Mouse (Mus musculus) embryonic facial prominence, embryonic 12.5 days (tissue): ENCODE data around the gene Opn3. TPM values are rescaled to one million over a fixed set of nuclear protein-coding genes. Genes with fewer than 3 reads are reported as not detected.

Experiments used
- ATAC-seq: fragments of 200-750 bp; cut with Nextera tagmentation; 2 replicates; pipeline ENCODE4 v1.8.0; 2017; ENCODE audit not compliant: insufficient number of reproducible peaks, insufficient read depth, low FRiP score, low TSS enrichment
- H3K27ac ChIP-seq: fragments of 300-500 bp; sonication (generic); 2 replicates; pipeline ENCODE4 v1.5.1; 2016; ENCODE audit warnings: mild to moderate bottlenecking
- H3K27me3 ChIP-seq: fragments of 300-500 bp; sonication (generic); 2 replicates; pipeline ENCODE4 v1.6.1; 2016; ENCODE audit warnings: mild to moderate bottlenecking, moderate library complexity
- H3K36me3 ChIP-seq: fragments of 300-500 bp; sonication (generic); 2 replicates; pipeline ENCODE4 v1.6.1; 2016; ENCODE audit warnings: mild to moderate bottlenecking
- H3K4me1 ChIP-seq: fragments of 300-500 bp; sonication (generic); 2 replicates; pipeline ENCODE4 v1.6.1; 2016
- H3K4me2 ChIP-seq: fragments of 300-500 bp; sonication (generic); replicated peaks from 2 replicates; pipeline ENCODE4 v1.6.1; 2016; ENCODE audit warnings: mild to moderate bottlenecking, moderate library complexity
- H3K4me3 ChIP-seq: fragments of 300-500 bp; sonication (generic); 2 replicates; pipeline ENCODE4 v1.5.1; 2016; ENCODE audit warnings: mild to moderate bottlenecking
- H3K9ac ChIP-seq: fragments of 300-500 bp; sonication (generic); 2 replicates; pipeline ENCODE4 v1.6.1; 2016; ENCODE audit warnings: mild to moderate bottlenecking, moderate library complexity
- H3K9me3 ChIP-seq: fragments of 300-500 bp; sonication (generic); 2 replicates; pipeline ENCODE4 v1.6.1; 2016; ENCODE audit warnings: mild to moderate bottlenecking, moderate library complexity
- WGBS: fragments of 180-500 bp; shearing (Covaris S2); methylation state at CpG from one replicate; pipeline ENCODE4 v1.1.7; 2016; 5-methylcytosine and 5-hydroxymethylcytosine counted together
- polyA plus RNA-seq: library from polyadenylated mRNA; unstranded; fragments of >200 nt; fragmentation: Nextera tagmentation; extraction: Ambion mirVana; gene quantifications from 2 replicates; pipeline ENCODE4 v1.2.1, GENCODE M21; 2016

Gene Opn3
- polyA plus RNA-seq, 1 experiment from 2014 or later, result 9.4 TPM

DNA sequence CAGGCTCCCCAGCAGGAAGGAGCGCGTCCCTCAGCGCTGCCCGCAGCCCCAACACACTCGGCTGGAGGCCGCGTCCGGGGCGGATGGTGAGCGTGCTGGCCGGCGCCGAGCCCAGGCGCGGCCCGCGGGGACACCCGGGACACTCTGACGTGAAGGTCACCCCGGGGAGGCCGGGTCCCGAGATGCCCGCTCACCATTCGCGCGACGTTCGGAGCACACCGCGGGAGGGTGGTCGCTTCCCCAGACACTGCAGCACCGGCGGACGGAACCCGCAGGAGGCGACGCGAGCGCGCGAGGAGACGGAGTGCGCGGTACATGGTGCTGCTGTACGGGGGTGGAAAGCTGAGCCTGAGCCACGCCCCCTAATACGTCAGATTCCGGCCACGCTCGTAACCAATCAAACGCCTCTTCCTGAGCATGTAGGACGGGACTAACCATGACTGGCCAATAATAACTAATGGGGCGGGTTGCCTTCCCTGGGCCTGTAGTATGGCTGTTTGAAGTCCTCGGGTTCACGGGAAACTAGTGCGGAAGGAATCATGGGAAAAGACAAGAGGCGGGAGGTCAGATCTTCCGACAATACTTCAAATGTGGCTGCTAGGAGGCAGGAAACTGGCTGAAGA, 67.2 kb downstream of the Opn3 start, which contains the start of gene Fh1:
TSS of gene Fh1 (minus strand) at position 379 of the 623 bp plus-strand sequence.
- Histone ChIP-seq H3K27ac (peak within 1 kb of the TSS; percentile 89), H3K9me3 (no peaks in the 10 kb centered on the region), H3K4me1 (peaks cover 7% of the 10 kb centered on the region), H3K4me3 (peak within 1 kb of the TSS; percentile 93), H3K4me2 (peak within 1 kb of the TSS; percentile 80), H3K36me3 (no peaks in the 10 kb centered on the region), H3K27me3 (no peaks in the 10 kb centered on the region), H3K9ac (peak within 1 kb of the TSS; percentile 96)
- WGBS, result 1% methylated on average over 58 of the region's 58 CpGs
- ATAC-seq, result peak; percentile 100

DNA sequence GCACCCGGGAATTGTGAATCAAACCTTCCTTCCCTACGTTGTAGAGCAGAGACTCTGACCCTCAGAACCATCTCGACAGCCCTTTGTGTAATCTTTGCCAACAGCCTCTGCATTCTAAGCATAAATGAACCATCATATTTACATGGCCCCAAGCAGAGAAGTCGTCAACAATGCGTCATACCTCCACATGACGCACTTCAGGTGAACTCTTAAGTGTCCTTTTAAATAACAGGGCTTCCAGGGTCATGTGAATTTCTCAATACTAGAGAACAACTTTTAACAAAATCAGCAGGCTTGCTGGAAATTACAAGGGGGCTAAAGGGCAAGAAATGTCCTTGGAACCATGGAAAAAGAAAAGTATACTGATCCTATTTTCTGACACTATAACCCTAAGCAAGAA, 68.9 kb downstream of the Opn3 start:
- H3K9me3 ChIP-seq, result no peaks in the 10 kb centered on the region
- H3K27ac ChIP-seq, result no peak overlapping the region
- no peak overlapping the region for H3K9ac ChIP-seq
- 86% methylated on average over 6 of the region's 6 CpGs for WGBS
- peaks cover 7% of the 10 kb centered on the region for H3K4me1 ChIP-seq
- peaks cover under 1% of the 10 kb centered on the region; the same call in 1 of the 2 replicates for H3K36me3 ChIP-seq
- H3K4me2 ChIP-seq, result no peak overlapping the region
- ATAC-seq, result no peak
- H3K4me3 ChIP-seq, result no peak overlapping the region
- H3K27me3 ChIP-seq, result no peaks in the 10 kb centered on the region

DNA sequence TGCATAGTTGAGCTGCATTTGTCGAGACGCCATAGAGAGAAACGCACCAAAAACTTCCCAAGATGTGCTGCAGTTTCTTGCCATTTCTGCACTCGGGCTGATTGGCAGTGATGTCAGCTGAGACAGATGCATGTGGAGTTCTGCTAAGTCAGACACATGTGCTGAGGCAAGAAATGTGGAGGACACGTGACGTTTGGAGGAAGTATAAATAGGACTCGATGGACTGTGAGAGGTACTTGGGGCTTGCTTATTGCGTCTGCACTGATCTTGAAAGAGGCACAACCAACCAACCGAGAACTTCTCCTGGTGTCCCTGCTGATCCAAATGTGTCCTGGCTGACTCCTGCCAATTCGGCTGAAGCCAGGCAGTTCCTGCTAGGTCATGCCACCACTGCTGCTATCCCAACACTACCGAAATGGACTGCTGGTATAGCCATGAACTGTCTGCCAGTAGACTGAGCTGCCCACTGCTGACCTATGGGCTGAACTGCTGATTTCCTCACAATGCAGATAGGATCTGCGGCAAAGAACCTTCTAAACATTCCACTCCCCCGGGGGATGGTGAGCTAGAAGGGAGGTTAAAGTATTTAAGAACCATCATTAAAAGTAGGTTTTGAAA, 72.7 kb downstream of the Opn3 start, which contains the start of gene Kmo:
TSS of gene Kmo (plus strand) at position 568 of the 618 bp plus-strand sequence.
- Histone ChIP-seq H3K9me3 (no peaks in the 10 kb centered on the region), H3K36me3 (peaks cover 19% of the 10 kb centered on the region), H3K9ac (no peak within 1 kb of the TSS), H3K4me3 (no peak within 1 kb of the TSS), H3K27ac (no peak within 1 kb of the TSS), H3K4me2 (no peak within 1 kb of the TSS), H3K4me1 (peaks cover 7% of the 10 kb centered on the region), H3K27me3 (no peaks in the 10 kb centered on the region)
- 93% methylated on average over 13 of the region's 13 CpGs for WGBS
- ATAC-seq, result no peak

DNA sequence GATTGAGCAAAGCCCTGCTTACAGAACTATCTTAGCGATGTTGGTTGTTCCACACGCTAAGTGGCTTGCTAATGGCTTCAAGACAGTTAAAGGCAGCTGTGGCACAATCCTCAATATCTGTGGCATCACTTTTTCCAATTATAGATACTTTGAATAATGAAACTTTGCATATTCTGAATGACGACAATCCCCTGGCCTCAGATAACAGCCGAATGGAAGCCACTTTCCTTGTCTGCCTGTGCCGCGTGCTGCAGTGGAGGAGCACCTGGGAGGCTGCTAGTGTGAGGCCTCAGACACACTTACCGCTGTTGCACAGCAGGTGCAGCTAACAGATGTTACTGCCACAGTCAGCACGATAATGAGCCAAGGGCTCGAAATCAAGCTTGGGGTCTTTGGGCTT, 77.6 kb downstream of the Opn3 start:
- Histone ChIP-seq H3K27me3 (no peaks in the 10 kb centered on the region), H3K4me3 (no peak overlapping the region), H3K36me3 (peaks cover 49% of the 10 kb centered on the region), H3K9me3 (no peaks in the 10 kb centered on the region), H3K4me2 (no peak overlapping the region), H3K27ac (no peak overlapping the region), H3K4me1 (no peaks in the 10 kb centered on the region), H3K9ac (no peak overlapping the region)
- ATAC-seq, result no peak
- 94% methylated on average over 9 of the region's 9 CpGs for WGBS

Other genes with a start within 250 kb of the Opn3 start
- gene Rgs7, start 200.3 kb downstream of the Opn3 start, polyA plus RNA-seq, result 2.3 and 2.4 TPM in 2 replicates
- 0.37 and 0.51 TPM in 2 replicates for gene Kmo, start 72.4 kb downstream of the Opn3 start, polyA plus RNA-seq
- gene Fh1, start 67.1 kb downstream of the Opn3 start, polyA plus RNA-seq, result 89.0 and 101 TPM in 2 replicates
- 3.4 and 3.8 TPM in 2 replicates for gene Chml, start 125 bp upstream of the Opn3 start, polyA plus RNA-seq
- gene Wdr64, start 5.8 kb upstream of the Opn3 start, polyA plus RNA-seq, result not detected in 2 replicates
- gene Exo1, start 187.8 kb upstream of the Opn3 start, polyA plus RNA-seq, result 86.3 and 104 TPM in 2 replicates
- gene Gm38100, start 227.6 kb upstream of the Opn3 start, polyA plus RNA-seq, result 0.09 TPM in 1 of 2 replicates, not detected in the other